ENCODE assay signal across 29 mouse cellular contexts in genomic region chr8:78390756-78391155, GRCm38 (mm10). TPM values are rescaled to one million over a fixed set of nuclear protein-coding genes. Genes with fewer than 3 reads are reported as not detected.
DNase-seq lines count a peak whose midpoint lies in the region; TF ChIP-seq lines count a peak whose summit lies in the region.
"Had no signal": no experiment of that assay in that cellular context is flagged by ENCODE, and none has a peak within 500 bp of the region (broad histone marks: within the 10 kb centered on the region; RNA-seq: fewer than 3 reads in every experiment).

No protein-coding gene starts in this region.

- no peaks in the 10 kb centered on the region for H3K27me3 ChIP-seq in E14TG2a.4 (ENCODE audit: insufficient read depth, low read length)
- H3K27me3 ChIP-seq: embryonic facial prominence, embryonic 13.5 days; forebrain, embryonic 12.5 days; heart, embryonic 15.5 days; hindbrain, embryonic 13.5 days; intestine, embryonic 15.5 days had no signal

- no peaks in the 10 kb centered on the region for H3K36me3 ChIP-seq in E14TG2a.4 (ENCODE audit: insufficient read depth, low read length)
- H3K36me3 ChIP-seq: embryonic facial prominence, embryonic 10.5 days; embryonic facial prominence, embryonic 13.5 days; forebrain, embryonic 12.5 days; heart, embryonic 15.5 days; hindbrain, embryonic 10.5 days; hindbrain, embryonic 13.5 days; intestine, embryonic 15.5 days had no signal

- H3K4me1 ChIP-seq in E14TG2a.4 (replicated peaks; ENCODE audit: low read depth, low read length): peaks cover 29% of the 10 kb centered on the region
- H3K4me1 ChIP-seq: embryonic facial prominence, embryonic 10.5 days; embryonic facial prominence, embryonic 13.5 days; forebrain, embryonic 12.5 days; heart, embryonic 15.5 days; hindbrain, embryonic 10.5 days; hindbrain, embryonic 13.5 days; intestine, embryonic 15.5 days had no signal

- DNase-seq in 416B (ENCODE audit: low read depth): peak; percentile 3
- peak; percentile 85 for DNase-seq in R1 (ENCODE audit: low read depth, low spot score)
- no peak for DNase-seq in yolk sac, embryonic 10.5 days (ENCODE audit: low spot score)
- DNase-seq in layer of hippocampus, postnatal 14 days (ENCODE audit: low spot score in 2 of 2): no peak
- DNase-seq in layer of hippocampus, adult 9-10 months (ENCODE audit: low spot score): no peak
- DNase-seq: adrenal gland, adult 2 months; adrenal gland, postnatal 14 days; cerebellum, adult 11 months; cerebellum, adult 8-10 months; cerebellum, postnatal 10 days; cerebellum, postnatal 36 days; embryo, embryonic 11 days; gastrocnemius, postnatal 10 days; gastrocnemius, postnatal 36 days; heart, postnatal 10 days; heart, postnatal 36 days had no signal

- H3K9me3 ChIP-seq in E14TG2a.4 (ENCODE audit: low read length): peaks cover 9% of the 10 kb centered on the region; the same call in 1 of the 2 replicates
- H3K9me3 ChIP-seq: embryonic facial prominence, embryonic 10.5 days; embryonic facial prominence, embryonic 13.5 days; forebrain, embryonic 12.5 days; heart, embryonic 15.5 days; hindbrain, embryonic 10.5 days; hindbrain, embryonic 13.5 days; intestine, embryonic 15.5 days had no signal

- no peak for TF ChIP-seq CTCF in E14TG2a.4 (conservative IDR thresholded peaks at IDR 0.05; ENCODE audit: low read length)

- peak overlapping the region; percentile 51 for H3K4me3 ChIP-seq in E14TG2a.4 (replicated peaks; ENCODE audit: low read length)
- H3K4me3 ChIP-seq: embryonic facial prominence, embryonic 10.5 days; embryonic facial prominence, embryonic 13.5 days; erythroblast, embryonic 14.5 days; forebrain, embryonic 12.5 days; heart, embryonic 15.5 days; hindbrain, embryonic 10.5 days; hindbrain, embryonic 13.5 days; intestine, embryonic 15.5 days had no signal

RNA-seq across cellular contexts. Expression of gene Pou4f2, which starts 45.7 kb away (rescaled TPM):
- total RNA-seq in layer of hippocampus, postnatal 14 days (2021): not detected
- total RNA-seq: adrenal gland, adult 2 months; adrenal gland, postnatal 14 days; adrenal gland, postnatal 4 days; gastrocnemius, adult 18-20 months; gastrocnemius, postnatal 10 days; gastrocnemius, postnatal 36 days; granulocyte monocyte progenitor cell, adult 5-6 weeks; heart, adult 8-10 months; heart, postnatal 10 days; heart, postnatal 36 days had no signal

Comparison
In these comparisons a context has a peak if more than half of its experiments do, and no peak if none do; other contexts are left out.
1. DNase-seq: peak in 416B (single experiment) and R1 (single experiment); none in yolk sac, embryonic 10.5 days (single experiment), layer of hippocampus, postnatal 14 days (0 of 2) and layer of hippocampus, adult 9-10 months (single experiment).